Mouse (Mus musculus): ENCODE measurements at regions not wholly inside any gene's neighbourhood (a gene's known extent, or its start where the extent isn't known, plus 50 kb on each side); places are given as distances from the start of the nearest gene placed in this dataset.

- in situ Hi-C loops (cut with MboI; ENCODE audit: low pct_ligation_motif_present, low pct_unique_long_range_greater_than_20kb, low sequenced_read_pairs), result no loop called here
- no peaks in the 10 kb centered on the region for H3K79me2 ChIP-seq (replicated peaks; ENCODE audit: control insufficient read depth, extremely low read depth, insufficient read depth, poor library complexity, severe bottlenecking)
- peak; percentile 42 for DNase-seq (ENCODE audit: extremely low read depth)
- H3K27ac ChIP-seq (ENCODE audit: insufficient read depth, low read depth), result no peak overlapping the region
- dilution Hi-C loops (cut with MboI; ENCODE audit: extremely low pct_ligation_motif_present, extremely low pct_unique_long_range_greater_than_20kb, low sequenced_read_pairs), result no loop called here
- TF ChIP-seq CTCF (conservative IDR thresholded peaks at IDR 0.05 in 1 of 2, IDR thresholded peaks at IDR 0.05 in 1 of 2; ENCODE audit: low read depth in 2 of 2, low read length in 2 of 2), result peak in 1 of 2 experiments; percentile 71; a peak in 2 of 4 replicates
- peak; percentile 54 for TF ChIP-seq SMC3 (IDR thresholded peaks at IDR 0.05; ENCODE audit: low read depth, low read length)
- peak; percentile 68 for TF ChIP-seq RAD21 (IDR thresholded peaks at IDR 0.05; ENCODE audit: low read depth, low read length)
- TF ChIP-seq MAZ (IDR thresholded peaks at IDR 0.05; ENCODE audit: low read depth, low read length), result 0 out of 2 replicates have a peak, but pooled peaks have one; percentile 28
- no peak for TF ChIP-seq RCOR1 (conservative IDR thresholded peaks at IDR 0.05; ENCODE audit: low read depth, low read length)
- TF ChIP-seq JUND (conservative IDR thresholded peaks at IDR 0.05; ENCODE audit: low read depth, low read length), result no peak
- peaks cover 2 to 47% of the 10 kb centered on the region in 2 experiments; a peak in 3 of 4 replicates for H3K4me1 ChIP-seq (ENCODE audit: control insufficient read depth in 1 of 2, insufficient read depth in 2 of 2)
- H3K4me2 ChIP-seq (ENCODE audit: insufficient read depth, low read depth, poor library complexity, severe bottlenecking), result no peak overlapping the region
- H3K27me3 ChIP-seq (replicated peaks), result peaks cover 21% of the 10 kb centered on the region
- H3K9me3 ChIP-seq (replicated peaks; ENCODE audit: low read length), result no peaks in the 10 kb centered on the region
- no peaks in the 10 kb centered on the region for H3K36me3 ChIP-seq (replicated peaks in 1 of 2; ENCODE audit: control insufficient read depth in 1 of 2, insufficient read depth in 1 of 2, low read length in 1 of 2)
- H3K9ac ChIP-seq (ENCODE audit: insufficient read depth, low read depth), result no peak overlapping the region
- H3K4me3 ChIP-seq (replicated peaks in 1 of 3; ENCODE audit: low read depth in 2 of 3, low read length in 2 of 3, poor library complexity in 1 of 3), result no peak overlapping the region
Measured at GRCm38 (mm10) chr2:92840009-92840408, 74.9 kb upstream of the Syt13 start.

- Histone ChIP-seq H3K27me3 (replicated peaks) (peaks cover 28% of the 10 kb centered on the region), H3K9ac (ENCODE audit: insufficient read depth, low read depth) (no peak overlapping the region), H3K36me3 (replicated peaks in 1 of 2; ENCODE audit: control insufficient read depth in 1 of 2, insufficient read depth in 1 of 2, low read length in 1 of 2) (no peaks in the 10 kb centered on the region), H3K4me3 (replicated peaks in 1 of 3; ENCODE audit: low read depth in 2 of 3, low read length in 2 of 3, poor library complexity in 1 of 3) (no peak overlapping the region), H3K79me2 (replicated peaks; ENCODE audit: control insufficient read depth, extremely low read depth, insufficient read depth, poor library complexity, severe bottlenecking) (no peaks in the 10 kb centered on the region), H3K4me1 (ENCODE audit: control insufficient read depth in 1 of 2, insufficient read depth in 2 of 2) (peaks cover 2 to 31% of the 10 kb centered on the region in 2 experiments; a peak in 3 of 4 replicates), H3K27ac (ENCODE audit: insufficient read depth, low read depth) (no peak overlapping the region), H3K9me3 (replicated peaks; ENCODE audit: low read length) (no peaks in the 10 kb centered on the region), H3K4me2 (ENCODE audit: insufficient read depth, low read depth, poor library complexity, severe bottlenecking) (no peak overlapping the region)
- peak; percentile 49 for DNase-seq (ENCODE audit: extremely low read depth)
- in situ Hi-C loops (cut with MboI; ENCODE audit: low pct_ligation_motif_present, low pct_unique_long_range_greater_than_20kb, low sequenced_read_pairs), result no loop called here
- TF ChIP-seq NRF1 (IDR thresholded peaks at IDR 0.05; ENCODE audit: low read depth, low read length) (no peak), E2F4 (IDR thresholded peaks at IDR 0.05; ENCODE audit: insufficient replicate concordance, low read depth, low read length) (no peak), SMC3 (IDR thresholded peaks at IDR 0.05; ENCODE audit: low read depth, low read length) (no peak), ZNF384 (IDR thresholded peaks at IDR 0.05; ENCODE audit: low read depth, low read length) (no peak), POLR2AphosphoS2 (IDR thresholded peaks at IDR 0.05; ENCODE audit: low read depth, low read length) (no peak), RAD21 (IDR thresholded peaks at IDR 0.05; ENCODE audit: low read depth, low read length) (no peak), EP300 (IDR thresholded peaks at IDR 0.05; ENCODE audit: low read length) (no peak; the same call in 1 of the 2 replicates), KAT2A (IDR thresholded peaks at IDR 0.05; ENCODE audit: insufficient replicate concordance, low read length) (no peak), BHLHE40 (IDR thresholded peaks at IDR 0.05; ENCODE audit: low read depth, low read length) (no peak), ZC3H11A (IDR thresholded peaks at IDR 0.05; ENCODE audit: low read depth, low read length) (no peak)
- dilution Hi-C loops (cut with MboI; ENCODE audit: extremely low pct_ligation_motif_present, extremely low pct_unique_long_range_greater_than_20kb, low sequenced_read_pairs), result no loop called here
Measured at GRCm38 (mm10) chr2:92841626-92842025, 73.3 kb upstream of the Syt13 start.
